Mouse (Mus musculus) bone marrow, adult 2 months (tissue): Measurements from ENCODE around the gene Large2.

Source experiments
- CTCF ChIP-seq: fragments of 200-500 bp; IDR thresholded peaks from 2 replicates; pipeline ENCODE4 v1.5.1; 2011; ENCODE audit warnings: low read length, control low read depth; ENCODE audit not compliant: control insufficient read depth, insufficient read depth
- POLR2A ChIP-seq: fragments of 200-500 bp; IDR thresholded peaks from 2 replicates; pipeline ENCODE4 v1.6.1; 2011; ENCODE audit warnings: low read depth, mild to moderate bottlenecking, control low read depth, low read length, borderline replicate concordance; ENCODE audit not compliant: control insufficient read depth

- TF ChIP-seq POLR2A (no peak), CTCF (no peak)
These were observed 10.7 kb upstream of the Large2 start for GRCm38 (mm10) chr2:92385113-92386051.
